Mouse (Mus musculus) thymus, postnatal 36 days (tissue): Measurements from ENCODE around the gene Fap.

Source experiments
- DNase-seq, 2 experiments: peaks; one replicate each; pipeline ENCODE4 v3.0.0; 2022; ENCODE audit warnings: mixed read lengths in 2 of 2

Fap gene

DNA sequence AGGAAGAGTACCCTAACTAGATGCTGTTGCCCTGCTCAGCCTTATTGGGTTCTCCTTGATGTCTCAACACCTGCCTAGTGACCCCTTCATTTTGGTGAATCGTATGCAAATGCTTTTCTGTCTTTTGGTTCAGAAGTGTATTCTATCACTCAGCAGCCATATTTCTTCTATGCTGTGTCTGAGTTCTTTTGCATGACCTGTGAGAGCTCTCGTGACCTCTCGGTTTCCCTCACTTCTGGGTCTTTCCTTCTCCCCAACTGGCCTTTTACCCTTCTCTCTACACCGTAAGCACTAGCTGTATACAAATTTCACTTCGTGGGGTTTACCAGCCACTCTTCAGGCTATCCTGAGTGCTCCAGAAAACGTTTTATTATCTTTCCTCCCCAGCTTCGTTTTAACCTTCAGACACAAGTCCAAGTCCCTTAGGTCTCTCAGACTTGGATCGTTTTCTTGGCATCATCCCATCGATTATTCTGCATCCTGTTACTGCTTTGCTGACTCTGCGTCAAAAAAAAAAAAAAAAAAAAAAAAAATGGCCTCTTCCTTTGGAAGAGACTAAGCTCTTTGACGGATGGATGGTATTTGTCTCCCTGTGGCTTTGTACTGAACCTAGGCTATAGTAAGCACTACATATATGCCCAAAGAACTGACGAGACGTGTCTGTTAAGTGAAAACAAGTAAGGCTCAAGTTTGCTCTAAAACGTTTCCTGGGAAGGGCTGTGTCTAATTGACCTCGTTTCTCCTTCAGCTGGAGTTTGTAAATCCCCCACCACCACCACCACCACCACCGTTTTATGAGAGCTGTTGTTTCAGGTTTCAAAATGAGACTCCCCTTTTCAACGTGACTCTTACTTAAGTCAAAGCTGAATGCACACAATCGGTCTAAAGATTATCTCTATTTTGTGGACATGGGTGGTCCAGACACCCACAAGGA lies 114.4 kb downstream of the Fap start:
- no peak for DNase-seq

DNA sequence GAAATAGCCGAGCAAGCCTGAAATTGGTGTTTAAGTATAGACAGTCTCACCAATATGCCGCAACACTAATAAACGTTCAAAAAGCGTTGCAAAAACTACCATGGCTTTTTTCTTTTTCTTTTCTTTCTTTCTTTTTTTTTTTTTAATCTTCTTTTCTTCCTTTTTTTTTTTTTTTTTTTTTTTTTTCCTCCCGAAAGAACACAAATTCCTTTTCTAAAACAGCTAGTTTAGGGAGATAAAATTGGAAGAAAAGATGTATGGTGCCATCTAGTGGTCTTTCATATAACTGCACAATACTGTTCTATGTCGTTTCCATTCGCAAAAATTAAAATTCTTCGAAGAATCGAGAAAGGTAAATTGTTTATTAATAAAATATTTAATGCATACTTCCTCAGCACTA lies 115.8 kb downstream of the Fap start:
- DNase-seq: no peak

DNA sequence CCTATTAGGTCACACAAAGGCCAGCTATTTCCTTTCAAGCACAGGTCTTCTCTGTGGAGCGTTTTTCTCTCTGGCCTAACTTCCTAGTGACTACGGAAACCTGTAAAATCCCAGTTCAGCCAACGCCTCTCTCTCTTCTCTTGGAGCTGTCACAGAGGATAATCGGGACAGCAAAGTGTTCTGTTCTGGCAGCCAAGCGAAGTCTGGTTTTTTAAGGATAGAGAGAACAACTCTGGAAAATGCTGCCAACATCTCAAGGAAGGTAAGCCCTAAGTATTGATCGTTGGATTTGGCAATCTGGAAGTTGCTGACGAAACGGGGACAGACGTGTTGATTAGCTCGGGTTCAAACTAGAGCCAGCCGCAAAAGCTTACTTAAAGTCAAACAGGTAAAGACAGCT lies 118.9 kb downstream of the Fap start:
- DNase-seq: no peak

DNA sequence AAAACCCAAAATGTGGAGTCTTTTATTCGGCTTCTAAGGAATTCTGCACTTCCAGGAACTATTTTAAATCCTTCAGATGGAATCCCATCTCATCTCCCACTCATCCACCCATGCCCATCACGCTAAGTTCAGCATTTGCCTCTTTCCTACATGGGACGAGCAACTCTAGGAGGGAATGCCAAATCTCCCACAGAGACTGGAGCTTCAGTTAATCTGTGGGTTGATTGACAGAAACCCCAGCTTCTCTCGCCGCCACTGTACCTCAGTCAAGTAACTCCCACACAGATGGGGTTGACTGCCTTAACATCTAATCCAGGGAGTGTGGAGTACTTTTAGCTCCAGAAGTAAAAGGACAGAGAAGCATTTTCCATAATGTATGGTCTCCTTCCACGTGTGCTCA lies 119.8 kb downstream of the Fap start:
- no peak for DNase-seq
